Mouse (Mus musculus): Measurements from ENCODE around the gene Tpp1. TPM values are rescaled to one million over a fixed set of nuclear protein-coding genes. Genes with fewer than 3 reads are reported as not detected.

Tpp1 gene
- 41.6 TPM for polyA plus RNA-seq (2012; fragmentation: generic; extraction: Trizol)
- long read RNA-seq, experiment 1, transcript Tpp1-201 (13 exons, 3,558 nt) = major isoform, 50 of 70 reads
- long read RNA-seq, experiment 1, partial matches to known transcripts = 13 of 70 reads
- long read RNA-seq, experiment 1, other reads (novel, unspliced or antisense) = 7 of 70 reads
- long read RNA-seq, experiment 2, transcript Tpp1-201 (13 exons, 3,558 nt) = major isoform, 15 of 21 reads
- long read RNA-seq, experiment 2, partial matches to known transcripts = 4 of 21 reads
- long read RNA-seq, experiment 2, other reads (novel, unspliced or antisense) = 2 of 21 reads

GRCm38 (mm10) chr7:105751491-105752433 is at the start of gene Tpp1:
TSS of gene Tpp1 (minus strand) at chr7:105752235.
- peaks cover 11% of the 10 kb centered on the region for H3K79me2 ChIP-seq (ENCODE audit: control insufficient read depth, insufficient read depth)
- H3K27me3 ChIP-seq (ENCODE audit: control insufficient read depth, insufficient read depth, insufficient read length) = peaks cover 4% of the 10 kb centered on the region
- H3K4me3 ChIP-seq (ENCODE audit: insufficient read depth, poor library complexity, severe bottlenecking) = peak within 1 kb of the TSS; percentile 50
- H3ac ChIP-seq (ENCODE audit: control insufficient read depth, insufficient read length, low read depth) = peak within 1 kb of the TSS; percentile 86
- TF ChIP-seq MYOG (IDR thresholded peaks at IDR 0.05; ENCODE audit: control insufficient read depth, extremely low read depth, insufficient read length) (no peak), USF1 (IDR thresholded peaks at IDR 0.05; ENCODE audit: low read depth) (peak; percentile 99)
- H3K79me3 ChIP-seq (ENCODE audit: low read depth) = peaks cover 7% of the 10 kb centered on the region
- H3K36me3 ChIP-seq (ENCODE audit: control insufficient read depth, insufficient read depth) = peaks cover 4% of the 10 kb centered on the region

- no peaks in the 10 kb centered on the region for H3K36me3 ChIP-seq (ENCODE audit: control insufficient read depth, insufficient read depth)
- H3K79me2 ChIP-seq (ENCODE audit: control insufficient read depth, insufficient read depth) = no peaks in the 10 kb centered on the region
- H3ac ChIP-seq (ENCODE audit: control insufficient read depth, insufficient read length, low read depth) = no peak overlapping the region
- H3K4me3 ChIP-seq (ENCODE audit: insufficient read depth, poor library complexity, severe bottlenecking) = no peak overlapping the region
- no peaks in the 10 kb centered on the region for H3K79me3 ChIP-seq (ENCODE audit: low read depth)
- TF ChIP-seq MYOD1 (IDR thresholded peaks at IDR 0.05; ENCODE audit: control insufficient read depth, insufficient read length, low read depth) (no peak), MAX (IDR thresholded peaks at IDR 0.05) (no peak), USF1 (IDR thresholded peaks at IDR 0.05; ENCODE audit: low read depth) (no peak), CTCF (IDR thresholded peaks at IDR 0.05; ENCODE audit: control insufficient read depth, insufficient read depth, insufficient read length) (no peak), FOSL1 (IDR thresholded peaks at IDR 0.05; ENCODE audit: insufficient read depth, low read length, poor library complexity, severe bottlenecking) (no peak), CEBPB (IDR thresholded peaks at IDR 0.05; ENCODE audit: low read depth) (no peak), MYOG (IDR thresholded peaks at IDR 0.05; ENCODE audit: control insufficient read depth, extremely low read depth, insufficient read length) (no peak)
- peaks cover 4% of the 10 kb centered on the region for H3K27me3 ChIP-seq (ENCODE audit: control insufficient read depth, insufficient read depth, insufficient read length)
These were observed 44.9 kb upstream of the Tpp1 start for GRCm38 (mm10) chr7:105796972-105797371.

DNA sequence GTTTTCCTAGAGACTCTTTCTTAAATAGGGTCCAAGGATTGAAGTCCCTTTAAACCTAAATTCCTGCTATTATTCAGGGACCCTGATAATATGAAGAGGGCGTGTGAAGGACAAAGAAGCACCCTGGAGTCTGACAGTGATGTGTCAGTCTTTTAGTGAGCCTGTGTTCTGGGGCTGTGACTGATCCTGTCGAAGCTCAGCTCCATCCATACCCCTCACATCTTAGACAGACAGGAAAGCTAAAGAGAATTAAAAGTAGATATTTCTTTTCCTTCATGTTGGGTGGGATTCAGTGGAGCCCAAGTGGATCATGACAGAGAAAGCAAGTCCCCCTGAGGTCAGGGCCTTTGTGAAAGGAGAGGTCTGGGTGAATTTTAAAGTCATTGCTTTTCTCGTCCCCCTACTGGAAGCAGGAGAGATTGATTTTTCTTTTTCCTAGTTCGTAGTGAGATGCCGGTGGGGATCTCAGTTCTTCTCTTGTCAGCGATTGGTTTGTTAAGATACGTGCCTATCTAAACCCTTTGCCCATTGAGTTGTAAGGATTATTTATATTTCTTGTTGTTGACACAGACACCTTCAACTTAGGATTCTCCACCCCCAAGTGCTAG is 43.8 kb upstream of the Tpp1 start:
- Histone ChIP-seq H3K79me2 (ENCODE audit: control insufficient read depth, insufficient read depth) (no peaks in the 10 kb centered on the region), H3ac (ENCODE audit: control insufficient read depth, insufficient read length, low read depth) (no peak overlapping the region), H3K79me3 (ENCODE audit: low read depth) (no peaks in the 10 kb centered on the region), H3K4me3 (ENCODE audit: insufficient read depth, poor library complexity, severe bottlenecking) (no peak overlapping the region), H3K36me3 (ENCODE audit: control insufficient read depth, insufficient read depth) (no peaks in the 10 kb centered on the region), H3K27me3 (ENCODE audit: control insufficient read depth, insufficient read depth, insufficient read length) (peaks cover 4% of the 10 kb centered on the region)
- TF ChIP-seq CTCF (IDR thresholded peaks at IDR 0.05; ENCODE audit: control insufficient read depth, insufficient read depth, insufficient read length) (no peak), MYOG (IDR thresholded peaks at IDR 0.05; ENCODE audit: control insufficient read depth, extremely low read depth, insufficient read length) (no peak), MAX (IDR thresholded peaks at IDR 0.05) (no peak)

GRCm38 (mm10) chr7:105793701-105794100 is 41.7 kb upstream of the Tpp1 start:
- H3ac ChIP-seq (ENCODE audit: control insufficient read depth, insufficient read length, low read depth) = no peak overlapping the region
- TF ChIP-seq USF1 (IDR thresholded peaks at IDR 0.05; ENCODE audit: low read depth) (no peak), MYOG (IDR thresholded peaks at IDR 0.05; ENCODE audit: control insufficient read depth, extremely low read depth, insufficient read length) (no peak), CTCF (IDR thresholded peaks at IDR 0.05; ENCODE audit: control insufficient read depth, insufficient read depth, insufficient read length) (no peak), CEBPB (IDR thresholded peaks at IDR 0.05; ENCODE audit: low read depth) (no peak), MAX (IDR thresholded peaks at IDR 0.05) (no peak), MYOD1 (IDR thresholded peaks at IDR 0.05; ENCODE audit: control insufficient read depth, insufficient read length, low read depth) (no peak), FOSL1 (IDR thresholded peaks at IDR 0.05; ENCODE audit: insufficient read depth, low read length, poor library complexity, severe bottlenecking) (no peak)
- H3K79me2 ChIP-seq (ENCODE audit: control insufficient read depth, insufficient read depth) = no peaks in the 10 kb centered on the region
- no peak overlapping the region for H3K4me3 ChIP-seq (ENCODE audit: insufficient read depth, poor library complexity, severe bottlenecking)
- no peaks in the 10 kb centered on the region for H3K36me3 ChIP-seq (ENCODE audit: control insufficient read depth, insufficient read depth)
- no peaks in the 10 kb centered on the region for H3K27me3 ChIP-seq (ENCODE audit: control insufficient read depth, insufficient read depth, insufficient read length)
- H3K79me3 ChIP-seq (ENCODE audit: low read depth) = no peaks in the 10 kb centered on the region

GRCm38 (mm10) chr7:105791147-105791546 is 39.1 kb upstream of the Tpp1 start:
- no peak for TF ChIP-seq MYOD1 (IDR thresholded peaks at IDR 0.05; ENCODE audit: control insufficient read depth, insufficient read length, low read depth)
- no peak for TF ChIP-seq USF1 (IDR thresholded peaks at IDR 0.05; ENCODE audit: low read depth)
- no peak for TF ChIP-seq FOSL1 (IDR thresholded peaks at IDR 0.05; ENCODE audit: insufficient read depth, low read length, poor library complexity, severe bottlenecking)
- no peak for TF ChIP-seq MAX (IDR thresholded peaks at IDR 0.05)
- TF ChIP-seq CEBPB (IDR thresholded peaks at IDR 0.05; ENCODE audit: low read depth) = no peak
- TF ChIP-seq CTCF (IDR thresholded peaks at IDR 0.05; ENCODE audit: control insufficient read depth, insufficient read depth, insufficient read length) = no peak
- TF ChIP-seq MYOG (IDR thresholded peaks at IDR 0.05; ENCODE audit: control insufficient read depth, extremely low read depth, insufficient read length) = no peak
- no peaks in the 10 kb centered on the region for H3K36me3 ChIP-seq (ENCODE audit: control insufficient read depth, insufficient read depth)
- H3K79me3 ChIP-seq (ENCODE audit: low read depth) = no peaks in the 10 kb centered on the region
- H3ac ChIP-seq (ENCODE audit: control insufficient read depth, insufficient read length, low read depth) = no peak overlapping the region
- H3K27me3 ChIP-seq (ENCODE audit: control insufficient read depth, insufficient read depth, insufficient read length) = peaks cover 6% of the 10 kb centered on the region
- no peak overlapping the region for H3K4me3 ChIP-seq (ENCODE audit: insufficient read depth, poor library complexity, severe bottlenecking)
- H3K79me2 ChIP-seq (ENCODE audit: control insufficient read depth, insufficient read depth) = no peaks in the 10 kb centered on the region

Measured in C2C12 (cell line).